Mouse (Mus musculus) left cerebral cortex, adult 11 months (tissue): ENCODE results near the gene Gm7544.
"Not testable (repeated sequence)": the region's sequence is repeated elsewhere in the genome, so short reads cannot be mapped to it uniquely, and the experiment has no call there.

ENCODE experiments used
- DNase-seq: peaks from one replicate; pipeline ENCODE4 v3.0.0; 2022; ENCODE audit warnings: low spot score

Gm7544 gene

GRCm38 (mm10) chr1:82913434-82913833, 42.4 kb downstream of the Gm7544 start:
- not testable (repeated sequence) for DNase-seq

GRCm38 (mm10) chr1:82913025-82913424, 42.8 kb downstream of the Gm7544 start, which contains the start of gene A030005L19Rik:
Gene A030005L19Rik (plus strand): TSS chr1:82913325.
- DNase-seq: no peak

DNA sequence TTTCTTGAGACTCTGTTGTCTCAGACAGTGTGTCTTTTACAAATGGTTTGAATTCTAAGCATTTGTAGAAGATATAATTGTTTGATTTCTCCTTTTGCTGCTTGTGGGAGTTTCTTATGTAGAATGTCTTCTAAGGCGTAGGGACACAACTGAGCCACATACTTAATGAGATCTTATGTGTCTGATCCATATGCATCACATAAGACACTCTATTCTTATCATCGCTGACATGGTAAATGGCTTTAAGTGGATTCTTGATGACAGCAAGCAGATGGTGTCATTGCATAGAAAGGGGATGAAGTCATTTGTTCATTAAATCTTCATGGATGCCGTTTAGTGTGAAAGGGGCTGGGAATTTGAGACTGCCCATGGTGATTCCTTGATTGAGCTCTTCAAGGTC, 49.9 kb downstream of the Gm7544 start:
- no peak for DNase-seq
